Mouse (Mus musculus) limb, embryonic 11.5 days (tissue): ENCODE measurements around the gene Tesc. TPM values are rescaled to one million over a fixed set of nuclear protein-coding genes. Genes with fewer than 3 reads are reported as not detected.
A peak's percentile ranks its signal among the peaks of the same experiment; 100 is the strongest.

Experiments
- ATAC-seq: fragments of 200-750 bp; cut with Nextera tagmentation; 2 replicates; pipeline ENCODE4 v1.8.0; 2017; ENCODE audit warnings: low read depth; ENCODE audit not compliant: insufficient number of reproducible peaks, low FRiP score, low TSS enrichment
- DNase-seq: peaks from one replicate; pipeline ENCODE4 v3.0.0-alpha.2; 2015; ENCODE audit warnings: low spot score
- H3K27ac ChIP-seq: fragments of 300-500 bp; sonication (generic); replicated peaks from 2 replicates; pipeline ENCODE4 v1.5.1; 2014; ENCODE audit warnings: low read depth, mild to moderate bottlenecking, low read length
- H3K27me3 ChIP-seq: fragments of 300-500 bp; sonication (generic); 2 replicates; pipeline ENCODE4 v1.6.1; 2014; ENCODE audit warnings: mild to moderate bottlenecking, low read length, mixed read lengths; ENCODE audit not compliant: control insufficient read depth, insufficient read depth
- H3K36me3 ChIP-seq: fragments of 300-500 bp; sonication (generic); 2 replicates; pipeline ENCODE4 v1.6.1; 2014; ENCODE audit warnings: mild to moderate bottlenecking, low read length, moderate library complexity, mixed read lengths; ENCODE audit not compliant: control insufficient read depth, insufficient read depth
- H3K4me1 ChIP-seq: fragments of 300-500 bp; sonication (generic); 2 replicates; pipeline ENCODE4 v1.6.1; 2014; ENCODE audit warnings: low read length, mixed read lengths; ENCODE audit not compliant: control insufficient read depth, insufficient read depth
- H3K4me2 ChIP-seq: fragments of 300-500 bp; sonication (generic); 2 replicates; pipeline ENCODE4 v1.6.1; 2014; ENCODE audit warnings: low read depth, mild to moderate bottlenecking, moderate library complexity; ENCODE audit not compliant: severe bottlenecking
- H3K4me3 ChIP-seq: fragments of 300-500 bp; sonication (generic); 2 replicates; pipeline ENCODE4 v1.5.1; 2014; ENCODE audit warnings: low read depth, low read length
- H3K9ac ChIP-seq: fragments of 300-500 bp; sonication (generic); 2 replicates; pipeline ENCODE4 v1.6.1; 2014; ENCODE audit warnings: mild to moderate bottlenecking, low read length
- H3K9me3 ChIP-seq: fragments of 300-500 bp; sonication (generic); 2 replicates; pipeline ENCODE4 v1.6.1; 2016; ENCODE audit warnings: low read length; ENCODE audit not compliant: control insufficient read depth
- WGBS: fragments of 180-500 bp; shearing (Covaris S2); extraction: QIAGEN DNeasy Blood & Tissue Kit; methylation state at CpG from one replicate; pipeline ENCODE4 v1.1.7; 2014; 5-methylcytosine and 5-hydroxymethylcytosine counted together
- polyA plus RNA-seq: library from polyadenylated mRNA; unstranded; fragments of >200 nt; fragmentation: Nextera tagmentation; extraction: Ambion mirVana; gene quantifications from 2 replicates; pipeline ENCODE4 v1.2.1, GENCODE M21; 2014

Tesc gene
- 0.53 and 0.75 TPM in 2 replicates for polyA plus RNA-seq

GRCm38 (mm10) chr5:118027698-118028190, at the start of gene Tesc:
Gene Tesc, plus strand, starts transcription at chr5:118027743.
- 2% methylated on average over 54 of the region's 63 CpGs for WGBS

GRCm38 (mm10) chr5:117978159-117978697, 49.3 kb upstream of the Tesc start:
- peak overlapping the region; percentile 47 for H3K4me2 ChIP-seq
- H3K9ac ChIP-seq = no peak overlapping the region
- peaks cover 9% of the 10 kb centered on the region; the same call in 1 of the 2 replicates for H3K36me3 ChIP-seq
- no peak overlapping the region for H3K27ac ChIP-seq
- WGBS = 67% methylated on average over 17 of the region's 17 CpGs
- H3K4me1 ChIP-seq = no peaks in the 10 kb centered on the region
- peak overlapping the region; percentile 81 for H3K4me3 ChIP-seq
- no peaks in the 10 kb centered on the region for H3K9me3 ChIP-seq
- DNase-seq (no peak), ATAC-seq (no peak)
- no peaks in the 10 kb centered on the region for H3K27me3 ChIP-seq

More at GRCm38 (mm10) chr5:118027698-118028190, at the start of gene Tesc:
- H3K4me2 ChIP-seq = peak within 1 kb of the TSS; percentile 96
- no peaks in the 10 kb centered on the region for H3K36me3 ChIP-seq
- peak; percentile 49 for DNase-seq
- peaks cover 14% of the 10 kb centered on the region for H3K4me1 ChIP-seq
- peaks cover 58% of the 10 kb centered on the region for H3K27me3 ChIP-seq
- no peak for ATAC-seq
- peak within 1 kb of the TSS; percentile 27; the same call in 1 of the 2 replicates for H3K9ac ChIP-seq
- H3K27ac ChIP-seq = no peak within 1 kb of the TSS
- no peaks in the 10 kb centered on the region for H3K9me3 ChIP-seq
- peak within 1 kb of the TSS; percentile 60 for H3K4me3 ChIP-seq

GRCm38 (mm10) chr5:117979082-117979481, 48.5 kb upstream of the Tesc start:
- Histone ChIP-seq H3K9me3 (no peaks in the 10 kb centered on the region), H3K4me3 (no peak overlapping the region), H3K27ac (no peak overlapping the region), H3K9ac (no peak overlapping the region), H3K36me3 (peaks cover 9% of the 10 kb centered on the region; the same call in 1 of the 2 replicates), H3K4me1 (no peaks in the 10 kb centered on the region), H3K27me3 (no peaks in the 10 kb centered on the region), H3K4me2 (no peak overlapping the region)
- ATAC-seq (no peak), DNase-seq (no peak)
- WGBS = 78% methylated on average over 5 of the region's 5 CpGs

- H3K4me1 ChIP-seq = no peaks in the 10 kb centered on the region
- ATAC-seq (no peak), DNase-seq (no peak)
- H3K9ac ChIP-seq = no peak overlapping the region
- H3K9me3 ChIP-seq = no peaks in the 10 kb centered on the region
- WGBS = 90% methylated on average over 8 of the region's 8 CpGs
- no peak overlapping the region for H3K27ac ChIP-seq
- no peak overlapping the region for H3K4me2 ChIP-seq
- peaks cover 9% of the 10 kb centered on the region; the same call in 1 of the 2 replicates for H3K36me3 ChIP-seq
- H3K27me3 ChIP-seq = no peaks in the 10 kb centered on the region
- H3K4me3 ChIP-seq = no peak overlapping the region
These were observed 46.6 kb upstream of the Tesc start for GRCm38 (mm10) chr5:117980921-117981320.

GRCm38 (mm10) chr5:117981943-117982342, 45.6 kb upstream of the Tesc start:
- ATAC-seq = no peak
- Histone ChIP-seq H3K36me3 (peaks cover 11% of the 10 kb centered on the region; the same call in 1 of the 2 replicates), H3K9ac (no peak overlapping the region), H3K4me2 (no peak overlapping the region), H3K4me1 (no peaks in the 10 kb centered on the region), H3K27ac (no peak overlapping the region), H3K9me3 (no peaks in the 10 kb centered on the region), H3K27me3 (no peaks in the 10 kb centered on the region), H3K4me3 (no peak overlapping the region)
- WGBS = 89% methylated on average over 5 of the region's 5 CpGs
- no peak for DNase-seq

GRCm38 (mm10) chr5:117986327-117986726, 41.2 kb upstream of the Tesc start:
- Histone ChIP-seq H3K4me3 (no peak overlapping the region), H3K27ac (no peak overlapping the region), H3K9ac (no peak overlapping the region), H3K9me3 (no peaks in the 10 kb centered on the region), H3K4me1 (no peaks in the 10 kb centered on the region), H3K27me3 (no peaks in the 10 kb centered on the region), H3K4me2 (no peak overlapping the region), H3K36me3 (peaks cover 16% of the 10 kb centered on the region)
- WGBS = 53% methylated on average over 4 of the region's 4 CpGs
- ATAC-seq (no peak), DNase-seq (no peak)

- 90% methylated on average over 3 of the region's 3 CpGs for WGBS
- no peak for DNase-seq
- no peaks in the 10 kb centered on the region for H3K27me3 ChIP-seq
- H3K4me3 ChIP-seq = no peak overlapping the region
- no peak overlapping the region for H3K9ac ChIP-seq
- peaks cover 15% of the 10 kb centered on the region for H3K36me3 ChIP-seq
- no peaks in the 10 kb centered on the region for H3K9me3 ChIP-seq
- ATAC-seq = no peak
- no peak overlapping the region for H3K27ac ChIP-seq
- H3K4me2 ChIP-seq = no peak overlapping the region
- no peaks in the 10 kb centered on the region for H3K4me1 ChIP-seq
These were observed 39.7 kb upstream of the Tesc start for GRCm38 (mm10) chr5:117987891-117988290.

GRCm38 (mm10) chr5:117988367-117988766, 39.2 kb upstream of the Tesc start:
- peaks cover 17% of the 10 kb centered on the region for H3K36me3 ChIP-seq
- no peaks in the 10 kb centered on the region for H3K27me3 ChIP-seq
- no peak overlapping the region for H3K9ac ChIP-seq
- no peak overlapping the region for H3K27ac ChIP-seq
- H3K4me3 ChIP-seq = no peak overlapping the region
- ATAC-seq (no peak), DNase-seq (no peak)
- WGBS = 92% methylated on average over 9 of the region's 9 CpGs
- no peaks in the 10 kb centered on the region for H3K9me3 ChIP-seq
- H3K4me1 ChIP-seq = no peaks in the 10 kb centered on the region
- no peak overlapping the region for H3K4me2 ChIP-seq

GRCm38 (mm10) chr5:117989773-117990172, 37.8 kb upstream of the Tesc start:
- no peak for ATAC-seq
- H3K36me3 ChIP-seq = peaks cover 26% of the 10 kb centered on the region
- WGBS = 90% methylated on average over 6 of the region's 6 CpGs

More at GRCm38 (mm10) chr5:117989773-117990172, 37.8 kb upstream of the Tesc start:
- no peaks in the 10 kb centered on the region for H3K4me1 ChIP-seq
- no peak overlapping the region for H3K4me2 ChIP-seq
- no peaks in the 10 kb centered on the region for H3K9me3 ChIP-seq
- H3K27ac ChIP-seq = no peak overlapping the region
- no peak overlapping the region for H3K9ac ChIP-seq
- no peak overlapping the region for H3K4me3 ChIP-seq
- H3K27me3 ChIP-seq = no peaks in the 10 kb centered on the region
- no peak for DNase-seq
